ENCODE assay signal across 8 mouse cellular contexts in the genomic region with DNA sequence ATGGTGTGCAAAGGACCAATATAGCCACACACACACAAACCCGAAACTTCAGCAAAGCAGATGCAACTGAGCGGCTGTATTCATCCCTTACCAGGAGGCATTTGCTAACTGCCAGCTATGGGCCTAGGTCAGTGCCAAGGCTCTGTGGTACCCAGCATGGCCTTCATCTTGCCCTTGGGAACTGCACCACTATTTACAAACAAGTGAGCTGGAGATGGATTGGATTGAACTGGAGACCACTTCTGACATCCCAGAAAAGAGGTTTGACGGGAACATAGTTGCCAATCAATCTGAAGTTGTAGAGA. TPM values are rescaled to one million over a fixed set of nuclear protein-coding genes. Genes with fewer than 3 reads are reported as not detected.
DNase-seq lines count a peak whose midpoint lies in the region; ATAC-seq lines count a peak whose summit lies in the region.

No protein-coding gene starts in this region.

- H3K9ac ChIP-seq in heart, embryonic 14.5 days (ENCODE audit: low read length) = no peak overlapping the region
- peak overlapping the region; percentile 94; the same call in 1 of the 2 replicates for H3K9ac ChIP-seq in hindbrain, embryonic 11.5 days (ENCODE audit: low read depth, low read length)

- no peak overlapping the region; a peak in 1 of 4 replicates for H3K27ac ChIP-seq in heart, embryonic 14.5 days (replicated peaks in 1 of 2; ENCODE audit: control insufficient read depth in 1 of 2, insufficient read depth in 1 of 2, low read depth in 2 of 2, low read length in 2 of 2)
- no peak overlapping the region for H3K27ac ChIP-seq in hindbrain, embryonic 11.5 days (ENCODE audit: low read depth, low read length)

- WGBS in heart, embryonic 14.5 days = 96% methylated on average over 3 of the region's 3 CpGs
- WGBS in hindbrain, embryonic 11.5 days = 97% methylated on average over 3 of the region's 3 CpGs

- H3K4me2 ChIP-seq in heart, embryonic 14.5 days (ENCODE audit: low read length) = peak overlapping the region; percentile 72
- no peak overlapping the region for H3K4me2 ChIP-seq in hindbrain, embryonic 11.5 days (replicated peaks; ENCODE audit: low read depth, low read length)

- H3K4me3 ChIP-seq in heart, embryonic 14.5 days (ENCODE audit: control insufficient read depth in 1 of 2, insufficient read depth in 1 of 2, low read depth in 1 of 2, low read length in 2 of 2) = peak overlapping the region; percentile 71 to 87
- no peak overlapping the region for H3K4me3 ChIP-seq in hindbrain, embryonic 11.5 days (ENCODE audit: low read depth, low read length)

- no peak for DNase-seq in heart, postnatal 4 days
- DNase-seq in MN1 (ENCODE audit: low spot score) = peak; percentile 10
- no peak for DNase-seq in hindbrain, embryonic 11.5 days (ENCODE audit: low spot score)
- DNase-seq in urinary bladder, postnatal 10 days (ENCODE audit: low spot score) = no peak
- no peak for DNase-seq in right cerebral cortex, adult 18-20 months
- no peak for DNase-seq in layer of hippocampus, postnatal 10 days (ENCODE audit: low spot score in 2 of 2)

- H3K36me3 ChIP-seq in heart, embryonic 14.5 days (ENCODE audit: control insufficient read depth, insufficient read depth, low read length) = no peaks in the 10 kb centered on the region
- H3K36me3 ChIP-seq in hindbrain, embryonic 11.5 days (ENCODE audit: control insufficient read depth, insufficient read depth, low read length) = no peaks in the 10 kb centered on the region

- no peaks in the 10 kb centered on the region for H3K27me3 ChIP-seq in heart, embryonic 14.5 days (ENCODE audit: control insufficient read depth, insufficient read depth, low read length)
- H3K27me3 ChIP-seq in hindbrain, embryonic 11.5 days (ENCODE audit: control insufficient read depth, insufficient read depth, low read length) = no peaks in the 10 kb centered on the region

- no peaks in the 10 kb centered on the region for H3K9me3 ChIP-seq in heart, embryonic 14.5 days (ENCODE audit: control insufficient read depth, low read length)
- H3K9me3 ChIP-seq in hindbrain, embryonic 11.5 days (ENCODE audit: control insufficient read depth, low read length) = no peaks in the 10 kb centered on the region

- peaks cover 5 to 9% of the 10 kb centered on the region in 2 experiments; a peak in 3 of 4 replicates for H3K4me1 ChIP-seq in heart, embryonic 14.5 days (ENCODE audit: control insufficient read depth in 2 of 2, insufficient read depth in 2 of 2, low read length in 2 of 2)
- H3K4me1 ChIP-seq in hindbrain, embryonic 11.5 days (replicated peaks; ENCODE audit: control insufficient read depth, insufficient read depth, low read length) = no peaks in the 10 kb centered on the region; the same call in 1 of the 2 replicates

- no peak for ATAC-seq in heart, embryonic 14.5 days (ENCODE audit: insufficient number of reproducible peaks, insufficient read depth, low FRiP score, low read depth)
- peak; percentile 26; the same call in 1 of the 2 replicates for ATAC-seq in hindbrain, embryonic 11.5 days (ENCODE audit: low FRiP score)
- peak; percentile 4; the same call in 1 of the 2 replicates for ATAC-seq in megakaryocyte-erythroid progenitor cell, adult 5-6 weeks (replicated peaks; ENCODE audit: low FRiP score, low TSS enrichment, poor library complexity, severe bottlenecking)

RNA-seq across cellular contexts. Expression of a gene that starts 0.3 kb away (rescaled TPM):
- polyA plus RNA-seq in heart, embryonic 14.5 days (2014; fragmentation: Nextera tagmentation; extraction: Ambion mirVana) = 8.7 and 9.4 TPM in 2 replicates
- total RNA-seq in heart, postnatal 4 days (2021) = 10 to 100 TPM; 23.1 to 23.5 TPM
- 16.5 and 20.7 TPM in 2 replicates for polyA plus RNA-seq in hindbrain, embryonic 11.5 days (2014; fragmentation: Nextera tagmentation; extraction: Ambion mirVana)
- 17.0 and 22.9 TPM in 2 replicates for total RNA-seq in megakaryocyte-erythroid progenitor cell, adult 5-6 weeks (2014; fragmentation: Nextera tagmentation)
- 7.8 and 9.0 TPM in 2 replicates for total RNA-seq in megakaryocyte-erythroid progenitor cell, adult 5-6 weeks (2017)
- 10 to 100 TPM; 29.6 to 31.2 TPM for total RNA-seq in layer of hippocampus, postnatal 10 days (2021)
